Mouse (Mus musculus): ENCODE measurements around the gene Serpinb2.

Gene Serpinb2

GRCm38 (mm10) chr1:107511252-107511651, at the start of gene Serpinb2:
Gene Serpinb2 (plus strand): TSS chr1:107511423.
- DNase-seq: no peak

GRCm38 (mm10) chr1:107479909-107480308, 31.3 kb upstream of the Serpinb2 start:
- no peak for DNase-seq

GRCm38 (mm10) chr1:107481452-107481851, 29.8 kb upstream of the Serpinb2 start:
- DNase-seq: peak; percentile 68

- no peak for DNase-seq
These were observed 21.6 kb upstream of the Serpinb2 start for GRCm38 (mm10) chr1:107489577-107489976.

GRCm38 (mm10) chr1:107496789-107497188, 14.4 kb upstream of the Serpinb2 start:
- no peak for DNase-seq

GRCm38 (mm10) chr1:107502025-107502424, 9.2 kb upstream of the Serpinb2 start:
- DNase-seq: no peak

GRCm38 (mm10) chr1:107503294-107503693, 7.9 kb upstream of the Serpinb2 start:
- no peak for DNase-seq

- DNase-seq: no peak
These were observed 5.2 kb upstream of the Serpinb2 start for GRCm38 (mm10) chr1:107505898-107506562.

GRCm38 (mm10) chr1:107512194-107513138, 1.2 kb downstream of the Serpinb2 start:
- peak; percentile 43 for DNase-seq

GRCm38 (mm10) chr1:107513530-107513929, 2.3 kb downstream of the Serpinb2 start:
- no peak for DNase-seq

- DNase-seq: no peak
These were observed 4.7 kb downstream of the Serpinb2 start for GRCm38 (mm10) chr1:107515839-107516498.

- no peak for DNase-seq
These were observed 14.4 kb downstream of the Serpinb2 start for GRCm38 (mm10) chr1:107525592-107525991.

- no peak for DNase-seq
These were observed 17.3 kb downstream of the Serpinb2 start for GRCm38 (mm10) chr1:107528325-107529078.

- DNase-seq: no peak
These were observed 18.3 kb downstream of the Serpinb2 start for GRCm38 (mm10) chr1:107529365-107530052.

- DNase-seq: no peak
These were observed 22.5 kb downstream of the Serpinb2 start for GRCm38 (mm10) chr1:107533736-107534135.

- DNase-seq: no peak
These were observed 26.2 kb downstream of the Serpinb2 start for GRCm38 (mm10) chr1:107537435-107537834.

GRCm38 (mm10) chr1:107559494-107559893, 48.3 kb downstream of the Serpinb2 start:
- no peak for DNase-seq

- DNase-seq: no peak
These were observed 50.9 kb downstream of the Serpinb2 start for GRCm38 (mm10) chr1:107562110-107562509.

GRCm38 (mm10) chr1:107565644-107566043, 54.4 kb downstream of the Serpinb2 start:
- DNase-seq: peak; percentile 68

GRCm38 (mm10) chr1:107576094-107576493, 64.9 kb downstream of the Serpinb2 start:
- DNase-seq: no peak

GRCm38 (mm10) chr1:107577514-107577913, 66.3 kb downstream of the Serpinb2 start:
- no peak for DNase-seq

GRCm38 (mm10) chr1:107581220-107581619, 70.0 kb downstream of the Serpinb2 start:
- no peak for DNase-seq

Measured in cerebellum, adult 9-10 months (tissue).